Comparison of ENCODE assay signal across 7 mouse cellular contexts in genomic region chr5:96677498-96677897, GRCm38 (mm10).
DNase-seq lines count a peak whose midpoint lies in the region; ATAC-seq and TF ChIP-seq lines count a peak whose summit lies in the region.

No protein-coding gene starts in this region.

- TF ChIP-seq CTCF in liver, embryonic 14.5 days (IDR thresholded peaks at IDR 0.05; ENCODE audit: low read depth), result peak; percentile 26; the same call in 1 of the 2 replicates
- no peak for TF ChIP-seq CTCF in thymus, adult 2 months (IDR thresholded peaks at IDR 0.05; ENCODE audit: borderline replicate concordance, control insufficient read depth, extremely low read depth, insufficient read depth, low read length, poor library complexity)

- no peaks in the 10 kb centered on the region for H3K9me3 ChIP-seq in hindbrain, embryonic 11.5 days (ENCODE audit: control insufficient read depth, low read length)
- H3K9me3 ChIP-seq in hindbrain, embryonic 13.5 days, result no peaks in the 10 kb centered on the region
- no peaks in the 10 kb centered on the region for H3K9me3 ChIP-seq in liver, embryonic 14.5 days (ENCODE audit: control insufficient read depth, low read length)

- H3K4me1 ChIP-seq in hindbrain, embryonic 11.5 days (replicated peaks; ENCODE audit: control insufficient read depth, insufficient read depth, low read length), result no peaks in the 10 kb centered on the region
- peaks cover 6% of the 10 kb centered on the region for H3K4me1 ChIP-seq in hindbrain, embryonic 13.5 days (replicated peaks)
- H3K4me1 ChIP-seq in liver, embryonic 14.5 days (replicated peaks; ENCODE audit: control insufficient read depth in 2 of 2, insufficient read depth in 2 of 2, low read length in 1 of 2), result no peaks in the 10 kb centered on the region
- no peaks in the 10 kb centered on the region for H3K4me1 ChIP-seq in thymus, adult 2 months (replicated peaks; ENCODE audit: control insufficient read depth, insufficient read depth, low read length)

- H3K36me3 ChIP-seq in hindbrain, embryonic 11.5 days (ENCODE audit: control insufficient read depth, insufficient read depth, low read length), result no peaks in the 10 kb centered on the region
- H3K36me3 ChIP-seq in hindbrain, embryonic 13.5 days, result no peaks in the 10 kb centered on the region
- no peaks in the 10 kb centered on the region for H3K36me3 ChIP-seq in liver, embryonic 14.5 days (replicated peaks; ENCODE audit: control insufficient read depth, insufficient read depth, low read depth)
- no peaks in the 10 kb centered on the region for H3K36me3 ChIP-seq in thymus, adult 2 months (ENCODE audit: control insufficient read depth, insufficient read depth, low read length)

- H3K9ac ChIP-seq in hindbrain, embryonic 11.5 days (ENCODE audit: low read depth, low read length), result no peak overlapping the region
- no peak overlapping the region for H3K9ac ChIP-seq in hindbrain, embryonic 13.5 days
- H3K9ac ChIP-seq in liver, embryonic 14.5 days (replicated peaks), result no peak overlapping the region

- no peaks in the 10 kb centered on the region for H3K27me3 ChIP-seq in hindbrain, embryonic 11.5 days (ENCODE audit: control insufficient read depth, insufficient read depth, low read length)
- no peaks in the 10 kb centered on the region for H3K27me3 ChIP-seq in hindbrain, embryonic 13.5 days
- H3K27me3 ChIP-seq in liver, embryonic 14.5 days (ENCODE audit: control insufficient read depth, insufficient read depth, low read length), result no peaks in the 10 kb centered on the region
- H3K27me3 ChIP-seq in thymus, adult 2 months (ENCODE audit: control insufficient read depth, insufficient read depth, low read length), result no peaks in the 10 kb centered on the region

- H3K4me3 ChIP-seq in hindbrain, embryonic 11.5 days (ENCODE audit: low read depth, low read length), result no peak overlapping the region
- no peak overlapping the region for H3K4me3 ChIP-seq in hindbrain, embryonic 13.5 days
- no peak overlapping the region for H3K4me3 ChIP-seq in liver, embryonic 14.5 days (ENCODE audit: insufficient read depth in 1 of 2, low read depth in 2 of 2, low read length in 2 of 2)
- H3K4me3 ChIP-seq in thymus, adult 2 months (ENCODE audit: control insufficient read depth, insufficient read depth, low read length), result no peak overlapping the region

- 27% methylated on average over 2 of the region's 2 CpGs for WGBS in hindbrain, embryonic 11.5 days
- WGBS in hindbrain, embryonic 13.5 days, result 33% methylated on average over 2 of the region's 2 CpGs
- whole genome bisulfite sequencing in liver, embryonic 14.5 days (ENCODE audit: insufficient replicate concordance), result 11% methylated on average over 2 of the region's 2 CpGs
- WGBS in thymus, adult 2 months, result 22% methylated on average over 2 of the region's 2 CpGs

- no peak overlapping the region for H3K27ac ChIP-seq in hindbrain, embryonic 11.5 days (ENCODE audit: low read depth, low read length)
- H3K27ac ChIP-seq in hindbrain, embryonic 13.5 days, result no peak overlapping the region
- H3K27ac ChIP-seq in liver, embryonic 14.5 days, result no peak overlapping the region
- H3K27ac ChIP-seq in thymus, adult 2 months (ENCODE audit: control insufficient read depth, insufficient read depth, low read length), result no peak overlapping the region

- DNase-seq in hindbrain, embryonic 11.5 days (ENCODE audit: low spot score), result peak; percentile 51
- peak; percentile 24 for DNase-seq in Muller cell, postnatal 12 days (ENCODE audit: inconsistent ontology term)
- peak; percentile 33 to 51 for DNase-seq in cerebellum, postnatal 14 days
- DNase-seq in kidney, adult 18-20 months, result peak; percentile 40
- peak in 2 of 3 experiments; percentile 2 to 5 for DNase-seq in liver, embryonic 14.5 days (ENCODE audit: low read depth in 3 of 3, low spot score in 3 of 3)
- no peak for DNase-seq in thymus, adult 2 months

- no peak for TF ChIP-seq EP300 in liver, embryonic 14.5 days (IDR thresholded peaks at IDR 0.05; ENCODE audit: low read depth)

- no peak overlapping the region for H3K4me2 ChIP-seq in hindbrain, embryonic 11.5 days (replicated peaks; ENCODE audit: low read depth, low read length)
- H3K4me2 ChIP-seq in hindbrain, embryonic 13.5 days, result no peak overlapping the region
- H3K4me2 ChIP-seq in liver, embryonic 14.5 days (ENCODE audit: low read depth), result no peak overlapping the region

- 0 out of 2 replicates have a peak, but pooled peaks have one; percentile 35 for ATAC-seq in hindbrain, embryonic 11.5 days (ENCODE audit: low FRiP score)
- ATAC-seq in hindbrain, embryonic 13.5 days (ENCODE audit: low FRiP score), result no peak
- ATAC-seq in liver, embryonic 14.5 days (ENCODE audit: insufficient read depth), result no peak

- TF ChIP-seq POLR2A in thymus, adult 2 months (IDR thresholded peaks at IDR 0.05; ENCODE audit: control insufficient read depth, extremely low read depth, insufficient read depth, low read length, poor library complexity), result no peak
